Comparison of ENCODE assay signal across 1 mouse cellular context in the genomic region with DNA sequence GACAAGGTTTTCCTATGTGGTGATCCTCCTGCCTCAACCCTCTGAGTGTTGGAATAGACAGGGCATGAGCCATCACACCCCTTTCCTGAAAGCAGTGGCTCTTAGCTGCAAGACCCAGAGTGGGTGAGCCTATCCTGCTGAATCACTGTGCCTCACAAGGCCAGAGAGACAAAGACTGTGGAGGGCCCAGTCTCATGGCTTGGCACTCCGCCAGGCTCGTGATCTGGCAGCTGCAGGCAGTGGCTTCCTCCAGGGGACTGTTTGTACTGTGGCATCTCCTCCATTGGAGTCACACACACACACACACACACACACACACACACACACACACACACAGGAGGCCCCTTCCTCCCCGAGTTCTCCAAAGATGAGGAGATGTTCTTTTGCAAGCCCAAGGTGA.
TF ChIP-seq lines count a peak whose summit lies in the region.

No protein-coding gene starts in this region.

TF ChIP-seq in MEL, 35 proteins besides CTCF, POLR2A, EP300 and RAD21 (continued from another document):
- no peak for TF ChIP-seq E2F4 (IDR thresholded peaks at IDR 0.05; ENCODE audit: borderline replicate concordance, low read depth, low read length)
- TF ChIP-seq ZNF384 (IDR thresholded peaks at IDR 0.05; ENCODE audit: low read depth, low read length), result no peak
- TF ChIP-seq TAL1 (IDR thresholded peaks at IDR 0.05; ENCODE audit: low read length), result peak; percentile 28; the same call in 1 of the 2 replicates
- no peak for TF ChIP-seq SIN3A (IDR thresholded peaks at IDR 0.05; ENCODE audit: low read length)
- TF ChIP-seq MAFK (IDR thresholded peaks at IDR 0.05; ENCODE audit: borderline replicate concordance, low read depth, low read length), result no peak
- no peak for TF ChIP-seq NRF1 (IDR thresholded peaks at IDR 0.05; ENCODE audit: insufficient read depth, low read depth, low read length, poor library complexity, severe bottlenecking)
- TF ChIP-seq JUND (IDR thresholded peaks at IDR 0.05; ENCODE audit: low read depth, low read length), result no peak
- TF ChIP-seq GATA1 (IDR thresholded peaks at IDR 0.05; ENCODE audit: low read depth, low read length), result no peak
- TF ChIP-seq MYC (IDR thresholded peaks at IDR 0.05; ENCODE audit: low read depth, low read length), result 0 out of 2 replicates have a peak, but pooled peaks have one; percentile 22
- TF ChIP-seq POLR2AphosphoS2 (IDR thresholded peaks at IDR 0.05; ENCODE audit: low read length), result no peak
- peak; percentile 97 for TF ChIP-seq BHLHE40 (IDR thresholded peaks at IDR 0.05; ENCODE audit: borderline replicate concordance, low read depth, low read length)
- TF ChIP-seq HCFC1 (IDR thresholded peaks at IDR 0.05; ENCODE audit: low read depth, low read length), result no peak
- TF ChIP-seq RCOR1 (IDR thresholded peaks at IDR 0.05; ENCODE audit: low read depth, low read length), result peak; percentile 69; the same call in 1 of the 2 replicates
- no peak for TF ChIP-seq CHD1 (IDR thresholded peaks at IDR 0.05; ENCODE audit: low read depth, low read length)
